Mouse (Mus musculus) cerebellum, adult 2 months (tissue): Measurements from ENCODE around the gene Gm3739.
"Not testable (repeated sequence)": the region's sequence is repeated elsewhere in the genome, so short reads cannot be mapped to it uniquely, and the experiment has no call there.

Experiments
- CTCF ChIP-seq: fragments of 200-500 bp; IDR thresholded peaks from 2 replicates; pipeline ENCODE4 v1.5.1; 2011; ENCODE audit warnings: low read depth, mild to moderate bottlenecking, control low read depth, low read length, moderate library complexity, borderline replicate concordance; ENCODE audit not compliant: insufficient read depth
- POLR2A ChIP-seq: fragments of 200-500 bp; IDR thresholded peaks from 2 replicates; pipeline ENCODE4 v1.6.1; 2011; ENCODE audit warnings: low read length, control low read depth, borderline replicate concordance; ENCODE audit not compliant: insufficient read depth

DNA sequence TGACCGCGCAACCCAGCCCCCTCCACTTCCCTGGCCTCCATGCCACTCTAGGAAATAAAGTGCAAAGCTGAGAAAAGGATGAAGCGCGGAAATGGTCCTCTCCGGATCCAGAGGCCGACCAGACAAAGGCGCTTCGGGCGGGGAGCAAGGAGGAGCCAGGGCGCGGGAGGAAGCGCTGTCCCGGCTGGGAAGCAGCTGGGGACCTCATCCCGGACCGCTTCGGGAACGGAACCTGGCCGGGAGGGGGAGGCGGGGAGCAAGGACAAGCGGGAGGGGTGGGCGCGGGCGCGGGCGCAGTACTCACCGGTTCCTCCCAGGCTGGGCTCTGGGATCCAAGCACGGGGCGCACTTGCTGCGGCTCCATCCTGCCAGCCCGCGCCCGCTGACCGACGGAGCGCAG, at the start of gene Gm3739:
- not testable (repeated sequence) for TF ChIP-seq POLR2A, CTCF
